Mouse (Mus musculus) neural tube, embryonic 10.5 days (tissue): Measurements from ENCODE around the gene Nrxn3.

Experiments
- DNase-seq: peaks from one replicate; pipeline ENCODE4 v3.0.0-alpha.2; 2017; ENCODE audit warnings: low spot score; ENCODE audit errors: extremely low spot score

Nrxn3 gene

DNA sequence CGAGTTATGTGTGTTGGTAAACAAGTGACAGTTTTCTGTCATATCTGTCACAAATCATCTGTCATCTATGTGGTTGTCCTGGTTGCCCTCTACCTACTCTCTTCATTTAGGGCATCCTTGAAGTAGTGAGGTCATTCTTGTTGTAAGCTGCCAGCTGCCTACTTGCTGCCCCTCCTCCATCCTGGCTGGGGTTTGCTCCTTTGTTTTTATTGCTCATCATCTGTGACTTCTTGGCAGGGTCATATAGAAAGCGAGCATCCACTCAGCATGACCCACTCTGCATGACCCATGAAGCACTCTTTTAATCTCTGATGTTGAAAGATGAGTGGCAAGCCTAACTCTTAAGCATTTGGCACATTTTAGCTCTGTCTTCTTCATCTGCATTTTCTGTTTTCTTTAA is 194.1 kb downstream of the Nrxn3 start:
- DNase-seq, result no peak

DNA sequence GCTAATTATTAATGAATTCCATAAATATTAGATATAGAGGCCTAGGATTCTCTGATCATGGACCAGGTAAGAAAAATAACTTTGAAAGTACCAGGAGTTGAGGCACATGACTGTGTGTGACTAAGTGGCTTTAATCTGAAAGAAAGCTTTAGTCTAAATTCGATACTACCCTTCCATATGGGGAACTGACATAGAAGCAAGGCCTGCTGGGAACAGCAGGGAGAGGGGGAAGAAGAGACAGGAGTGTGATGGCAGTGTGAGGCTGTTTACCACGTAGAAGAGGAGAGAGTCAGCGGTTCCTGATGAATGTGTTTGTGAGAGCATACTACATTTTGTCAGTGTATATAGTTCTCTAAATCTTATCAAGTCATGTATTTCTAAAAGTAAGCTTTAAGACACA is 202.2 kb downstream of the Nrxn3 start:
- no peak for DNase-seq

DNA sequence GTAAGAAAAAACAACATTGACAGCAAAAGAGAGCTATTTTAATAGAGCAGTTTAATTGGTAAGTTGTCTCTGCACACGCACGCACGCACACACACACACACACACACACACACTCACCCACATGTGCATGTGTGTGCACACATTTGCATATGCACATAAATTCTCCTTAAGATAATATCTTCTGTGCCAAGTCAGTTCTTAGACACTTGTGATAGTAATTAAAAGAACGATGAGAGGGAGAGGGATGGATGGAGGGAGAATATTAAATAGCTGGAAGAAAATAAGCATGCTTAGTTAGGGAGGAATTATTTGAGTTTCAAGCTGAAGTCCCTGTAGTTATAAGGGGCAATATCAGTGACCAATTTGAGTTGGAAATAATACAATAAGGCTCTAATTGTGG is 203.6 kb downstream of the Nrxn3 start:
- no peak for DNase-seq

- DNase-seq, result no peak
These were observed 209.0 kb downstream of the Nrxn3 start for GRCm38 (mm10) chr12:88931713-88932112.

DNA sequence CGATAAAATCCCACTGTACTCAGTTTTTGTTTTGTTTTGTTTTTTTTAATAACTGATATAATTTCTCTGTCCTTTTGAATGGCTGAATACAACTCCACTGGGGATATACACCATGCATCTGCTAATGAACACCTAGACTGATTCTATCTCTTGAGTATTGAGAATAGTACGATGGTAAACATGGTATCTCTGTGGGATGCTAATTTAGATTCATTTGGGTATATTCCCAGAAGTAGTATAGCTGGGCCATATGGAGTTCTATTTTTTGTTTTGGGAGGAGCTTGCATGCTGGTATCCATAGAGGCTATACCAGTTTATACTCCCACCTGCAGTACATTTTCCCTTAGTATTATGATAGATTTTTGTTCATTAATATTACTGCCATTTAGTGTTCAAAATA is 217.0 kb downstream of the Nrxn3 start:
- no peak for DNase-seq

DNA sequence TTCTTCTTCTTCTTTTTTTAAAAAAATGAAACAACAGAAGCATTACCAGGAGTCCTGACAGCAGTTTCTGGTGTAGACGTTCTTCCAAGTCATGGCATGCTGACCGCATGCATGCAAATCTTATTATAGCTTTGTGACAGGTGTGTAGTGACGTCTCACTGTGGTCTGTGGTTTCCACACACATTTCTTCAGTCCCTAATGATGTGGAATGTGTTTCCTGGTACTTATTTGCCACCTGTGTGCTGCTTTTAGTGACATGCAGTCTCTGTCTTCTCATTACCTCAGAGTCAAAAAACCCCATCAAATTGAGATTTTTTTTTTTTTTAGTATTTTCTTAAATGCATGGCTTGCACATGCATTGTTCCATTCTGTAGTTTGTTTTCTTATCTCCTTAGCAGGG is 222.3 kb downstream of the Nrxn3 start:
- DNase-seq, result no peak

DNA sequence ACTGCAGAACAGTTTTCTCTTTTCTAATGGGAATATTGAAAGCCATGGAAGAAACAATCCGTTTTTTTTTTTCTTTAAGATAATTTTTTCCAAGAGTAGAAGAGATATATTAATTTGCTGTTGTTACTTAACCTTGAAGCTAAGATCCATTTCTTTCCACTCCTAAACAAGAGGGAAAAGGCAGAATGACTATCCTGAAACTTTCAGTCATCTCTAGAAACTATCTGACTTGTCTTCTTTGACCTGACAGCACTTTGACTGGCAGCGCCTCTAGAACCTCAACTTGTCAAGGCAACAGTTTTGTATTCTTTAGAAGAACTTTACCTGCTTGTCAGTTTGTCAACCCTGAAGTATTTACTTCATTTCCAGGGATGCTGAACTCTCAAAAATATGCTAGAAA is 227.2 kb downstream of the Nrxn3 start:
- DNase-seq, result no peak

- DNase-seq, result no peak
These were observed 230.4 kb downstream of the Nrxn3 start for GRCm38 (mm10) chr12:88952937-88953600.

- DNase-seq, result no peak
These were observed 231.1 kb downstream of the Nrxn3 start for GRCm38 (mm10) chr12:88953801-88954200.

GRCm38 (mm10) chr12:88957431-88957830 is 234.8 kb downstream of the Nrxn3 start:
- DNase-seq, result no peak

DNA sequence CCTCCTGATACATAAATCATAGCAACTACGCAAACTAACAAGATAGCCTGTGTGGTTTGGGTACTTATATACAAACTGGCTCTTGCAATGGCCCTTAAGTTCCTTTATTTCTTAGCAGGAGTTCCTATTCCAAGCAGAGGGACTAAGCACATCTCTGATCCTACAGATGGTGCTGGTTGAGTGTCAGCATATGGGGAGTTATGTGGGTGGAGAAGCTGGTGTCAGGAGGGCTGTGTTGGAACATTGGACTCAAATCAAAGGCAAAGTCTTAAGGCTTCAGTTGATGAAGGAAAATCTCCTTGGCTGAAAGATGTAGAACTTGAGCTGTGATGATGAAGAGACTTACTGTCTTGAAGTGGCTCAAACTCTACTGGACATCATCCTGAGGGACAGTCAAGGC is 238.1 kb downstream of the Nrxn3 start:
- DNase-seq, result no peak

GRCm38 (mm10) chr12:88966329-88966728 is 243.7 kb downstream of the Nrxn3 start:
- no peak for DNase-seq

DNA sequence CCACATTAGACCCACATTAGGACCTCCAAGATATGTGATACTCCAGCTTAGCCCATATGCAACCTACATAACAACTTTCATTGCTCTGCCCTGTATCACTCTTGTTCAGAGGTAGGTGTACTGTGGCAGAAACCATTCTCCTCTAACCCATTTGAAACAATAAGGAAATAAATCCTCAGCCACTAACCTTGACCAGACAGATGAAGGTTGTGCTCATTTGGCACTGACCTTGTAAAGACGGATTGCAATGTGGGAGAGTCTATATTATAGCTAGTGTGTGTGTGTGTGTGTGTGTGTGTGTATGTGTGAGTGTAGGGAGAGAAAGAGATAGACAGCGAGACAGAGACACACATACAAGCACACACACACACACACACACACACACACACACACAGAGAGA is 253.9 kb downstream of the Nrxn3 start:
- no peak for DNase-seq

GRCm38 (mm10) chr12:88983688-88984330 is 261.1 kb downstream of the Nrxn3 start:
- peak; percentile 31 for DNase-seq

GRCm38 (mm10) chr12:88984375-88984774 is 261.7 kb downstream of the Nrxn3 start:
- no peak for DNase-seq

DNA sequence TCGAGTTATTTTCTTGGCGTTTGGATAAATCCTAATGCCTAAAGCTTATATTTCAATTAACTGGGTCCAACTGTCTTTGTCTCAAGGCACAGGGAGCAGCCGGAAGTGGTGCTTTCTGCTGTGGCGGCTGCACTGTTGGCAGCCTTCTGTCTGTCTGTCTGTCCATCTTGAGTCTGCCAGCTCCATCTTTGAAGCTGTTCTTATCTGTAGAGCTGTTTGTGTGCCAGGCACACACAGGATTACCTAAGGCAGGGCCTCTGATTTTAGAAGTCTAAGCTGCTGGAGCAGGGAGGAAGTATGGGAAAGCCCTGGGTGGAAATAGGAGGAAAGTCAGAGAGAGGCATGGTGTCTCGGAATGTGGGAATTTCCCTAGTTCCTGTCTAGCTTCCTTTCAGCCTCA is 262.1 kb downstream of the Nrxn3 start:
- peak; percentile 34 for DNase-seq

DNA sequence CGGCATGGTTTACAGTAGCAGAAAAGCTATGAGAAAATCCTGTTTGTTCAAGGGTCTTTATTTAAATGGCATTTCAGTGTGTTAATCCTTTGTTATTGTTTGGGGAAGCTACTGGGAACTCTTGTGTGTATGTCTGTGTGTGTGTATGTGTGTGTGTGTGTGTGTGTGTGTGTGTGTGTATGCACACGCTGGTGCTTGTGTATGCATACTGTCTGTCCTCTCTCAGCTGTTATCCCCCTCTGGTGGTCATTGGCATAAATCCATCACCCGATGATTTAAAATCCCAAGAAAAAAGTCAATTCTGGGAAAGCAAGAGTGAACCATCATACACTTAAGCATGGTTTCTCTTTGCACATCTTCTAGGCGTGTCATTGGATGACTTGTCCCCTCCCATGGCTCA is 264.4 kb downstream of the Nrxn3 start:
- DNase-seq, result no peak

- DNase-seq, result no peak
These were observed 268.1 kb downstream of the Nrxn3 start for GRCm38 (mm10) chr12:88990753-88991152.

DNA sequence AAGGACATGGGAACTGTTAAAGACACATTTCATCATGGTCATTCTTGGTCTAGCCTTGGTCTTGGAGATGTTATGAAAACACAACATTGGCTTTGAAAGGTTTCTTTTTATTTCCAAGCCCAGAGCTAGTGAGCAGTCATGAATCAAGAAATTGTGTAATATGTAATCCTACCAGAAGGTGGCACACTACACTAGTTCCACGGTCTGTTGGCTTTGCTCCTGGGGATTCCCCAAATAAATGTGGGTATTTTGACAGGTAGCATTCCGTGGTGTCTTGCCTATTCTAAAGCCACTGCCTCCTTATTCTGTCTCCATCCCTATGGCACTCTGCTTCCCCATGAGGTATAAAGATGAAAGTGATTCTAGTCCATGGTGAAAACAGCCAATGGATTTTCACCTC is 269.5 kb downstream of the Nrxn3 start:
- peak; percentile 17 for DNase-seq

GRCm38 (mm10) chr12:88993788-88994187 is 271.1 kb downstream of the Nrxn3 start:
- DNase-seq, result no peak

- DNase-seq, result no peak
These were observed 293.8 kb downstream of the Nrxn3 start for GRCm38 (mm10) chr12:89016436-89016835.

DNA sequence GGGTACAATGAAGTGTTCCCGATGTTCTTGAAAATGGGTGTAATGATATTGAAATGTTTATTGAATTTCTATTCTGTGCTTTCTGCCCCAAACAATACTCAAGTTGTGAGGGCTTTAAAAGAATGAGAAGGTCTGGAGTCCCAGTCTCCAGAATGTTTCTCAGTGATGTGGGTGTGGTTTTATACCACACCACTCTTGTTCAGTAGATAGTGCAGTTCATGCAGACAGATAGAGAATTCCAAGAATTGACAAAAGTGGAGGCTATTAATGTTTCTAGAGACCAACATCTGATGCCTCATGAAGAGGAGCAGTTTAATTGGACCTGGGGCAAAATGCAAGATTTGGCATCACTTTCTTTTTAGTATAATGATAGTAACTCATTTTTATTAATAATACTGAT is 302.5 kb downstream of the Nrxn3 start:
- no peak for DNase-seq

DNA sequence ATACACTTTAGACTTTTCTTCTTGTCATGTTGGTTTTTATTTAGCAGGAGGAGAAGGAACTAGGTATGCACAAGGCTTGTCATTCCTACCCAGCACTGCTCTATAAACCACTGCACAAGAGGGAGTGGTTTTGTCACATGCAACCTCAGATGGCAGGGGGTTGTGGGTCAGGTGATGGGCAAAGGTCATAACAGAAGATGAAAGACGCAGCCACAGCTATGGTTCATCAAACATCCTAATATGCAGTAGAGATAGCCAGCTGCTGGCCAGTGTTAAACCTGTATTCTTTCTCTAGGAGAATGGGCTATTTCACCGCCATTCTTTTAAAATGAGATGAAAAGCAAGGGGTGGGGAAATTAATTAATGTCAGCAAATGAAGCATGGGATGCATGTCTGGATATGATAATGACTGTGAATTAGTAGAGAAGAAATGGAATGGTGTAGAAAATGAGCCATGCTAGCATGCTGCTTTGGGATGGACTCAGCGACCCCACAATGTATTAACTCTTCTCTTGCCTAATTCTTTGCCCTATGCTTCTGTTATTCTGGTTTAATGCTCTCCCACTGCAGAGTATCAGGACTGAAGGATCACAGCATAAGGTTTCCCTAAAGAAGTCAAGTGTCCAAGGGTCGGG is 313.4 kb downstream of the Nrxn3 start:
- DNase-seq, result no peak
